Mouse (Mus musculus) c-Kit-positive CD71-positive TER-119-positive erythroid progenitor cells, embryonic 14.5 days (primary cell): ENCODE results near the gene Krt25.

Source experiments
- DNase-seq: peaks from one replicate; pipeline ENCODE4 v3.0.0-alpha.2; 2013; ENCODE audit warnings: low spot score

Gene Krt25

GRCm38 (mm10) chr11:99322851-99323250 is at the start of gene Krt25:
Gene Krt25, minus strand, starts transcription at chr11:99322951.
- no peak for DNase-seq

- DNase-seq, result no peak
Measured at GRCm38 (mm10) chr11:99369853-99370451, 47.2 kb upstream of the Krt25 start.

DNA sequence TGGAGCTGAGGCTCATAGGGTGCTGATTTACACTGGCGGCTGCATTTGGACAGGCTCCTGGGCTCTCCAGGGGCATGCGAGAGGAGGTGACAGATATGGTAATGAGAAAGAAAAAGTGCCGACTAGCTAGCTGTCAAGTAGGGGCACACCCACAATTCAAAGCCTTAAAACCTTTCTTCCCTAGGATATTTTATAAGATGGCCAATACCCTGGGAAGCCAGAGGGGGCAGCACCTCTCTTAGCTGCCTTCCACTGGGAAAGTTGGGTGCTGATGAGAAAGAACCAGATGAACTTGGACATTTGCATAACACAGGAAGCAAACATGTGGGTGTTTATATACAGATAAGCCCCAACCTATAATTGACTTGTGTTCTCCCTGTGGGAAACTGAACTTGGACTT is 46.5 kb upstream of the Krt25 start:
- no peak for DNase-seq

DNA sequence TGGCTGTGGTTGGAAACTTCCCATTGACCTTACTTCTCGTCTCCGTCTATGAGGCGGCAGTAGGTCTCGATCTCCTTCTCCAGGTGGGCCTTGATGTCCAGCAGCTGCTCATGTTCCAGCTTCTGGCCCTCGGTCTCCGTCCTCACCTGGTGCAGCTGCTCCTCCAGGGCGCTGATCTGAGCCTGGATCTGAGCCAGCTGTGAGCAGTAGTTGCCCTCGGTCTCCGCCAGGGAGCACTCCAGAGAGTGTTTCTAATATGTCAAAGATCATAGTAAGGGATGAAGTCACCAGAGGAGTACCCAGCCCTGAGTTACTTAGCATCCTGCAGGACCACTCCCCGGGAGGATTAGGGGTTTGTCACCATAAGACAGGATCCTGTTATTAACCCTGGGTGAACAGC is 44.0 kb upstream of the Krt25 start:
- no peak for DNase-seq

- peak; percentile 16 for DNase-seq
Measured at GRCm38 (mm10) chr11:99364412-99364811, 41.7 kb upstream of the Krt25 start.

DNA sequence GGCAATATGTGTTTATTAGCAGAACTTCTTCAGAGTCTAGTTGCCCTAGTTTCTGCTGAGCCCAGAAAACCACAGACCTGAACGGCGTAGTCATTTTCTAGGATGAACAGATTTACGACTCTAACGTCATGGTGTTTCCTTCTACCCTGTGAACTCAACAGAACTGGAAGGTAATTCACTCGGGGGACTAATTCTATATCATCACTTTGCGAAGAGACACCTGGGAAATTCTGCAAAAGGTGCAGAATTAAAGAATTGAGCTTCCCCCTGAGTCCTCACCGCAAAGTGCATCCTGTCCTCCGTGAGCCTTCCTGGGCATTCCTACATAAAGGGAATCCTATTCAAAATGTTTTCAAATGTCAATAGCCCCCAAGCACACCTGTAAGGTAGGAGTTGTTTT is 38.7 kb upstream of the Krt25 start:
- no peak for DNase-seq

DNA sequence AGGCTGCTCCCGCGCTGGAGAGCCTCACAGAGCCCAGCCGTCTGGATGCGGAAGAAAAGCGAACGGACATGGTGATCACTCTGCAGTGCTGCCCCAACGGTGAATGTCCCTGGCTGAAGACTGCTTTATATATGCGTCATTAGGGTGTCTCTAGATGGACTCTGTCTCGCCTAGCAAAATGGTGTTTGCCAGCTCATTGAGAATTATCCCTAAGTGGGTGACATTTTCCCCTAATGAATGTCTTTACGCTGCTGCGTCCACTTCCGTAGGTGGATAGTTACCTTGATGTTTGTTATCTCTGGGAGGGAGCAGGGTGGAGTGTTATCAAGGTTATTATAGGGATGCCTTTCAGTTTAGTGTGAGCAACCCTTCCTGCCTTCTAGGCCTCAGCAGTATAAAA is 28.3 kb upstream of the Krt25 start, which contains the start of gene Krt27:
Krt27 (minus strand) TSS at position 101 of the 400 bp plus-strand sequence.
- DNase-seq, result no peak

DNA sequence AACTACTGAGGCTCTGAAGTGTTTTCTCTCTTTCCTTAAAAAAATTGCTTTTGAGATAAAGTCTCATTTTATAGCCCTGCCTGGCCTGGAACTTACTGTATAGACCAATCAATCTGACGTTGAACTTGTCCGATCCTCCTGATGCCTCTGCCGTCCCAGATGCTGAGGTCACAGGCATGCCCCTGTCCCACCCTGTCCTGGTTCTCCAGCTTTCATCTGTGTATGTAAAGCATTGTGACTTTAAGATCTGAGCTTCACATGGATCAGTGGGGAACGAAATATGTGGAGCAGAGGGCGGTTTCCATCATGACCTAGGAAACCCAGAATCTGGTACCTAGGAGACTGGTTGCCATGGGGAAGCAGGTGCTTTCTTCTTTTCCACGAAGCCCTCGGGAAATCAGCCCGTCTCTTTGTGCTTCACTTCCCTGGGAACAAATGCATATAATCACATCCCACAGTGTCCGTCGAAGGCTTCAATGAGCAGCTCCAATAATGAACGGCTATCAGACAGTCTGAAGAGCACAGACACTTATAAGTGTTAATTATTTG is 16.6 kb upstream of the Krt25 start:
- no peak for DNase-seq

DNA sequence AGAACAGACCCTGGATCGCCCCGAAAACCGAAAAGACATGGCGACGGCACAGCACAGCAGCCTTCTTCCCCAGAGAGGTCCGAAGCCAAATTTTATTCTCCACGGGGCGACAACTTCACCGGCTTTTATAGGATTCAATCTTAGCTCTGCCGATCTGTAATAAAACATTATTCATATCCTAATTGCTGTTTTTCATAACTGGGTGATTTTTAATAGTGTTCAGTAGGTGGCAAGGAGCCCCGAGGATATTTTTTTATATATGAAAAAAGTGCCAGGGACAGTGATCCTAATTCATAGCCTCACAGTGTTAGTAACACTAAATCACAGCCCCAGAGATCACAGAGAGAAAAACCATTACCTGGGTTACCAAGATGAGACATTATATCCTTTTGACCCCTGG is 15.1 kb upstream of the Krt25 start, which contains the start of gene Krt26:
Krt26 (minus strand) TSS at position 101 of the 400 bp plus-strand sequence.
- no peak for DNase-seq

DNA sequence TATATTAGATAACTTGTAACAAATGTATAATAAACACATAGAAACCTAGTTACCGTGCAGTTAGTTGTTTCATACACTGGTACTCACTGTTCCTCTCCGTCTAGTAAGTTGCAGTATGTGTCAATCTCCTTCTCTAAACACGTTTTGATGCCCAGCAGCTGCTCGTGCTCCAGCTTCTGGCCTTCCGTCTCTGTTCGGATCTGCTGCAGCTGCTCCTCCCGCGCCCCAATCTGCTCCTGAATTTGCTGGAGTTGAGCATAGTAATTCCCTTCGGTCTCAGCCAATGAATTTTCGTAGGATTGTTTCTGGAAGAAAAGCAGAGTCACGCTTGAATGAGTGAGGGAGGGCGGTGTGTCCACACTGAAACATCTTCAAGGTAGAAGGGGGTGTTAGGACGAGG is 10.7 kb upstream of the Krt25 start:
- DNase-seq, result no peak

DNA sequence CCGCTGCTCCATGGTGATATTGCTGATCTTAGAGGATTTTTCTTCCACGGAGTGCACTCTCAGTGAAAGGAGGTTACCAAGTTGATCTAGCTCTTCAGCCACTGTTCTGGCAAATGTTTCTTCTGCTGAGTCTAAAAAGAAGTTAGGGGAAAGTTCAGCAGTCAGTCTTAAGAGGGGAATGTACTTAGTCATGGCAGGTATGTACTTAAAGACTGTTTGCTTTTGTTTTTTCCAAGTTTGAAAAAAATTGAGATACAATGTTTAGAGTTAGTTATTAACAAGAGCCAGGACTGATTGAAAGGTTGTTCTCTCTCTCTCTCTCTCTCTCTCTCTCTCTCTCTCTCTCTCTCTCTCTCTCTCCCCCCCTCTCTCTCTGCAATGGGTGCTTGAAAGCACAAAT is 6.9 kb upstream of the Krt25 start:
- no peak for DNase-seq

DNA sequence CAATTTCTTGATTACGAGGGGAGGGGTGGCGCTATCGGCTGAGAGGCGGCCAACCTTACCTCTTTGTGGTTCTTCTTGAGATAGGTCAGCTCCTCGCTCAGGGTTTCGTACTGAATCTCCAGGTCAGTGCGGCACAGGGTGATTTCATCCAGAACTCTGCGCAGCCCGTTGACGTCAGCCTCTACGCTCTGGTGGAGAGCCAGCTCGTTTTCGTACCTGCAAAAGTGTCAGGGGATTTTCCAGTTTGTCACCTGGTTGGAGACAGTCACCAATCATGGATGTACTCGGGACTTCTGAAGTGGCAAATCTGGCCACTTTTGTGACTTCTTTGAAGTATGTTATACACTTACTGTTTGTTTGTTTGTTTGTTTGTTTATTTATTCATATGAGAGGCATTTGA is 1.7 kb downstream of the Krt25 start:
- DNase-seq, result no peak

GRCm38 (mm10) chr11:99319127-99319526 is 3.6 kb downstream of the Krt25 start:
- DNase-seq, result no peak

DNA sequence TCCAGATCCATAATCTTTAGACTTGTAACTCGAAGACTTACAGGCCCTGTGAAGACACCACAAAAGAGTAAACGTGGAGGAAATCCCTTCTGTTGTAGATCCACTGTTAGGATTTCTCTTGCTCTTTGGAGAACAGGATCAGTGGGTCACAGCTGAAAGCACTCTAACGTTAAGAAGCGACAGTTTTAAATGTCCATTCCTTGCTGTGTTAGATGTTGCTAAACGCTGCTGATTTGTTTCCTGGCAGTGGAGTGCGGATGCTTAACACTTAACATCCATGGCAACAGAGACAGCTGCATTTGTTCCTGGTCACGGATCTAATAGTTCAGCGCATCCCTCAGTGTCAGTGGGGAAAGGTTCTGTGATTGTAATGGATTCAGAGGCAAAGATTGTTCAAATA is 6.2 kb downstream of the Krt25 start:
- DNase-seq, result no peak

- DNase-seq, result no peak
Measured at GRCm38 (mm10) chr11:99314594-99314993, 8.2 kb downstream of the Krt25 start.

DNA sequence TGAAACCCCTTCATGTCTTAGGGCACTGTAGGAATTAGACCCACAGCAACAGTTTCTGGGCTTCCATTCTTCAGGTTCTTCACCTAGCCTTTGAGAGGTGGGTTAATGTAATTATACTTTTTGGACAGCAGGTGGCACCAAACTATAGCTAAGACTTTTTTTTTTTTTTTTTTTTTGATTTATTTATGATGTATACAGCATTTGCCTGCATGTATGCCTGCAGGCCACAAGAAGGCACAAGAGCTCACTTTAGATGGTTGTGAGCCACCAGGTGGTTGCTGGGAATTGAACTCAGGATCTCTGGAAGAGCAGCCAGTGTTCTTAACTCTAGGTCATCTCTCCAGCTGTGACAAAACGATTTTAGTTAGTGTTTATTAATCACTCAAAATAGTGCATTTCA is 11.9 kb downstream of the Krt25 start:
- peak; percentile 27 for DNase-seq

GRCm38 (mm10) chr11:99307579-99307978 is 15.2 kb downstream of the Krt25 start:
- peak; percentile 34 for DNase-seq

DNA sequence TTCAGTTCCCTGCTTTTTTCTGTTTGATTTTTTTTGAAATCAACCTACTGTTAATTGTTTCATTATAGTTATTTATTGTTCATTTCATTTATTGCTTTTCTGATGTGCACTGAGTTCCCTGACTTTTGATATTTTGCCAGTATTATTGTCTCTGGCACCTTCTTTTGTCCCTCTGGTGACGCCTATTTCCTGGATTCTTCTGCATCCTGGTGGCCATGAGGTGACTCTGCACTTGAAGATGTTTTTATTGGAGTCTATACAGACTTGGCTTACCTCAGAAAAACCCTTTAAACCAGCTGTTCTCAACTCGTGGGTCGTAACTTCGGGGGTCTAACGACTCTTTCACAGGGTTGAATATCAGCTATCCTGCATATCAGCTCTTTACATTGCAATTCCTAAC is 27.7 kb downstream of the Krt25 start:
- no peak for DNase-seq

DNA sequence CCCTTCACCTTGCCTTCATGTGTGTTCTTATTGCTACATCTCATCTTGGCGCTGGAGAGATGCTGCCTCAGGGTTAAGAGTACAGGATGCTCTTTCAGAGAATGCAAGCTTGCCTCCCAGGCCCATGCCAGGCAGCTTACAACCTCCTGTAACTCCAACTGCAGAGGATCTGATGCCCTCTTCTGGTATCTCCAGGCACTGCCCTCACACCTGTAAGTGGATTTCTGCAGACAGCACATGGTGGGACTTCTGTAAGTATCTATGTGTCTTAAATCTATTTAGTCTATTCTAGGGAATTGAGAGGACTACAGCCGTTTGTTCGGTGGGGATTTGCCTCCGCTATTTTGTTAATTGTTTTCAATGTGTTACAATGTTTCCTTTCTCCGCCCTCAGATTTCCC is 29.9 kb downstream of the Krt25 start:
- DNase-seq, result no peak

- no peak for DNase-seq
Measured at GRCm38 (mm10) chr11:99284833-99285312, 37.9 kb downstream of the Krt25 start, which contains the start of gene Krt24. Gene Krt24, minus strand, starts transcription at chr11:99285262.

DNA sequence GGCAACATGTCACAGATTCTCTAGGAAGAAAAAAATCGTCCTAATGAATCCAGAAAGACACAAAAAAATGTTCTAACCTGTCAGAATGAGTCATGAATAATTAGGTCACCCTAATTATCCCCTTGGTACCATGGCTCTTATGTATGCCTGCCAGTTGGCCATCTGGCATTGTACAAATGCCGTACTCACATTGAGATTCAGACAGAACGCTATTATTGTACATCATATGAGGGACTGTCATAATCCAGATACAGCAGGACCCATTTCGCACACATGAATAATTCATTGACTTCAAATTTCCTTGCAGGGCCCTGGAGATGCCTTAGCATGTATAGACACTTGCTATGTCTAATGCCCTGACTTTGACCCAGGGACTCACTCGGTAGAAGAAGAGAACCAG is 38.7 kb downstream of the Krt25 start:
- no peak for DNase-seq

GRCm38 (mm10) chr11:99283334-99283733 is 39.4 kb downstream of the Krt25 start:
- DNase-seq, result no peak

DNA sequence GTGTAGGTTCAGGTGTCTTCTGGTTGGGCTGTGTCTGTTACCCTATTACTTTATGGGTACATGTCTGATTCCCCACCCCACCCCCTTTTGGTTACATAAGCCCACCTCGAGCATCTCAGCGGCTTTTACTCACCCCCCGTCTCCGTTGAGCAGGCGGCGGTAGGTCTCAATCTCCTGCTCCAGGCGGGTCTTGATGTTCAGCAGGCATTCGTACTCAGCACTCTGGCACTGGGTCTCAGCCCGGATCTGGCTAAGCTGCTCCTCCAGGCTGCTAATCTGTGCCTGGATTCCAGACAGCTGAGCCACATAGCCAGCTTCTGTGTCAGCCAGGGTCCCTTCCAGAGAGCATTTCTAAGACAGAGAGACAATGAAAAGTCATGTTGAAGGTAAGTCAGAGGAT is 41.6 kb downstream of the Krt25 start:
- no peak for DNase-seq

DNA sequence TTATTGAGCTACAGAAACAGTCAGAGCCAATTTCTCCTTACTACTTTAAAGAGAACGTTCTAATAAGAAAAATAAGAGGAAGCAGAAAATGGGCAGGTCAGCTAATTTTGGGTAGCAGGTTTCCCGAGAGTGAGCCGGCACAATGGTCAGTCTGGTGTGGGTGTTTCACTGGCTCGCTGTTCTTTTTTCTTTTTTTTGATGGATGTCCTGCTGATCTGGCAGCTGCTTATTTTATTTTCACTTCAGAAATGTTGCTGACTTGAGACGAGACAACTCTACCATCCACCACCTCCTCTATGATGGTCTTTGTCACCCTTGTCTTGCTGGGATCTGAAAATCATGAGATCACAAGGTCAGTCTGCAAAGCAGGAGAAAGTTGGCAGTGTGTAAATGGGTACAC is 42.8 kb downstream of the Krt25 start:
- DNase-seq, result no peak
